Mouse (Mus musculus): ENCODE results near the gene Ankrd7. TPM values are rescaled to one million over a fixed set of nuclear protein-coding genes. Genes with fewer than 3 reads are reported as not detected.

Gene Ankrd7
- polyA plus RNA-seq, 1 experiment, result not detected

DNA sequence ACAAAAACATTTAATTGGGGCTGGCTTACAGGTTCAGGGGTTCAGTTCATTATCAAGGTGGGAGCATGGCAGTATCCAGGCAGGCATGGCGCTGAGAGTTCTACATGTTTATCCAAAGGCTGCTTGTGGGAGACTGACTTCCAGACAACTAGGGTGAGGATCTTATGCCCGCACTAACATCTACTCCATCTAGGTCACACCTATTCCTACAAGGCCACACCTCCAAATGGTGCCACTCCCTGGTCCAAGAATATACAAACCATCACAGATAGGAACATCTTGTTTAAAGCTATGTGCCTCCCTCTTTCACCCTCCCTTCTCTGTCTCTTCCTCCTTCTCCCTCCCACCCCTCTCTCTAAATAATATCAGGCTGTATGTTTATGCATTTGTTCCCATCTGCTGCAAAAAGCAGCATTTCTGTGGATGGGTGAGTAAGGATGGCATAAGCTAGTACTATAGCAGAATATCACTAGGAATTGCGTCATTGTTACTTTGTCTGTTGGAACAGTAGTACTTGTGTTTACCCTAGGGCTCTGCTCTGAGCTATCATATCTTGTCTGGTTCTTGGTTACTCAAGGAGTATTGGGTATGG, 9.5 kb upstream of the Ankrd7 start:
- Histone ChIP-seq H3K27ac (ENCODE audit: insufficient read depth, low read length) (no peak overlapping the region), H3K4me3 (ENCODE audit: insufficient read depth, low read length) (no peak overlapping the region), H3K4me1 (ENCODE audit: control insufficient read depth, insufficient read depth, low read length) (no peaks in the 10 kb centered on the region)
- TF ChIP-seq POLR2A (IDR thresholded peaks at IDR 0.05; ENCODE audit: low read depth, low read length) (no peak; the same call in 1 of the 2 replicates), CTCF (IDR thresholded peaks at IDR 0.05; ENCODE audit: borderline replicate concordance, insufficient read depth, low read length) (no peak)

DNA sequence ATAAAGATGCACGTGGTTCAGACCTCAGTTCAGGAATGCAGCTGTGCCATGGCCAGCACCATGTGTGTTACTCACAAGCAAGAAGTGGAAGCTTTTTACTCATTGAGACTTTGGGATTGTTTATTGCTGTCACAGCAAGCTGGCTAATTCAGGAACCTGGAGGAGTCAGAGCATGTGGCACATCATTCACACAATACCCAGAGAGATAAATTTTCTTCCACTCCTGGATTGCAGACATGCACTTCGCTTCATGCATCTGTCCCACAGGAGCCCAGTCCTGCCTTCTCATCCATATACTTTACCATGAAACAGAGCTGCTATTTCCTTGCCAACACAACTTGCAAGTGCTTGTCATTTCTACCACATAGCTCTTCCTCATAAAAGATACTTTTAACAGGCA, 22.9 kb downstream of the Ankrd7 start:
- no peak for TF ChIP-seq CTCF (IDR thresholded peaks at IDR 0.05; ENCODE audit: borderline replicate concordance, insufficient read depth, low read length)
- no peak for TF ChIP-seq POLR2A (IDR thresholded peaks at IDR 0.05; ENCODE audit: low read depth, low read length)
- H3K4me1 ChIP-seq (ENCODE audit: control insufficient read depth, insufficient read depth, low read length), result no peaks in the 10 kb centered on the region
- H3K27ac ChIP-seq (ENCODE audit: insufficient read depth, low read length), result no peak overlapping the region
- H3K4me3 ChIP-seq (ENCODE audit: insufficient read depth, low read length), result no peak overlapping the region

DNA sequence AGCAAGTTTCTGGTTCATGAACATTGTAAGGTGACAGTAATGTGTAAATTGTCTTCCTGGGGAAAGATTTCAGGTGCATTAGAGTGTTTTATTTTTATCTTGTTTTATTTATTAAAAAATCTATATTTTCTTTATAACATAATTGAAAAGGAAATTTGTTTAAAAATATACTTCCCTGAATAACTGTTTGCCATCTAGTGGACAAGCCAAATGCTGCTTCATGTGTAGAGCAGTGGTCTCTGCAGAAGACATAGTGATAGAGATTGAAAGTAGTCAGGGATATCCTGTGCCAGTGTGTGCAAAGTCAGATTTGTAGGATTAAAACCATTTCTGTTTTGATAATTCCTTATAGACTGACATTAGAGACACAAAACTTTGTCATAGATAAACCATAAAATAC, 28.0 kb downstream of the Ankrd7 start:
- Histone ChIP-seq H3K4me1 (ENCODE audit: control insufficient read depth, insufficient read depth, low read length) (no peaks in the 10 kb centered on the region), H3K4me3 (ENCODE audit: insufficient read depth, low read length) (no peak overlapping the region), H3K27ac (ENCODE audit: insufficient read depth, low read length) (no peak overlapping the region)
- TF ChIP-seq CTCF (IDR thresholded peaks at IDR 0.05; ENCODE audit: borderline replicate concordance, insufficient read depth, low read length) (no peak), POLR2A (IDR thresholded peaks at IDR 0.05; ENCODE audit: low read depth, low read length) (no peak)

DNA sequence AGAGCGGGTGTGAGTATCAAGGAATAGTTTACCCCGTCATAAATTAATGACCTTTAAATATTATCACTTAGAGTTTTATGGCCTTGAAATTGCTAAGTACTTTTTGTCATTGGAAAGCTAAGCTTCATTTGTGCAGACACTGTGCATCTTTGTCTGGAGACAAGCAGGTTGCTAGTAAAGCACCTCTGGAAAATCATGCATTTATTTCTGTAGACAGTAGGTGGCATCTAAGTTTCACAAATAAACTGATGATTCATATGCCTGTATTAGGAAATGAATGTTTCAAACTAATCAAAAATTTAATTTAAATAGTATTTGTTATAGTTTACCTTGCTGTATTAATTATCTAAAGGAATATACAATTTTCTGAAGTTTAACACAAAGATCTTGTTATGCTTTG, 41.1 kb downstream of the Ankrd7 start:
- H3K4me3 ChIP-seq (ENCODE audit: insufficient read depth, low read length), result no peak overlapping the region
- TF ChIP-seq POLR2A (IDR thresholded peaks at IDR 0.05; ENCODE audit: low read depth, low read length), result no peak

DNA sequence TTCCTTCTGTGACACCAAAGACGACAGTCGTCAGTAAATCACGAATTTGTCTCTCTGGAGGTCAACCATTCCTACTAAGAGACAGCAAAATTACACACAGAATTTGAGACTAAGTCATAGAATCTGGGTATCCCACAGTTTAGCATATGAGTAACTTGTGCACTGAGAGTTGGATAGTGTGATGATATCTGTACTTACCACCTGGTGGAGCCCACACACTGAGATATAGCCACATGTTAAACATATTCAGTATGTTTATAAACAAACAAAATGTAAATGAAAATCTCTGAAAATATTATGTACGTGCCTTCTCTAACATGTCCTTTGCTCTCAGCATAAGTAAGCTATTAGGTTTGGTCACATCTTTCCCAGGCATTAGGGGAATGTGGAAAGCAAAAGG, 47.1 kb downstream of the Ankrd7 start:
- TF ChIP-seq CTCF (IDR thresholded peaks at IDR 0.05; ENCODE audit: borderline replicate concordance, insufficient read depth, low read length), result no peak
- TF ChIP-seq POLR2A (IDR thresholded peaks at IDR 0.05; ENCODE audit: low read depth, low read length), result no peak
- Histone ChIP-seq H3K4me1 (ENCODE audit: control insufficient read depth, insufficient read depth, low read length) (no peaks in the 10 kb centered on the region), H3K4me3 (ENCODE audit: insufficient read depth, low read length) (no peak overlapping the region), H3K27ac (ENCODE audit: insufficient read depth, low read length) (no peak overlapping the region)

More for the DNA sequence above, 41.1 kb downstream of the Ankrd7 start:
- Histone ChIP-seq H3K27ac (ENCODE audit: insufficient read depth, low read length) (no peak overlapping the region), H3K4me1 (ENCODE audit: control insufficient read depth, insufficient read depth, low read length) (no peaks in the 10 kb centered on the region)

DNA sequence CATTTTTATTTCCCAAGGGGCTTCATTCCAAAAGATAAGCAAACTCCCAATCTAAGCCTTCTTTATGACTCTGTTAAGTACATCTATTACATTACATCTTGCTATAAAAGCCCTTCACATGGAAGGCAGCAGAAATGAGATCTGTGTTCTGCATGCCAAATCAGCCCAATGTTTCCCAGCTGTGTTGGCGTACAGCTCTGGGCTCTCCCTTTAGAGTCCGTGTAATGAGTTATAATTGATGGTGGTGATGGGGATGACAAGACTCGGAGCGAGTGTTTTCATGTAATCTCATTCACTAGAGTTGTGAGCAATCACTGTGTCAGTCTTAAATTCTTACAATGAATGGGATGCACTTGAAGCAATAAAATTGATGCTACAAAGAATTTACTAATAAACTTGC, 49.9 kb downstream of the Ankrd7 start:
- no peaks in the 10 kb centered on the region for H3K4me1 ChIP-seq (ENCODE audit: control insufficient read depth, insufficient read depth, low read length)
- H3K4me3 ChIP-seq (ENCODE audit: insufficient read depth, low read length), result no peak overlapping the region
- no peak overlapping the region for H3K27ac ChIP-seq (ENCODE audit: insufficient read depth, low read length)
- TF ChIP-seq CTCF (IDR thresholded peaks at IDR 0.05; ENCODE audit: borderline replicate concordance, insufficient read depth, low read length) (no peak), POLR2A (IDR thresholded peaks at IDR 0.05; ENCODE audit: low read depth, low read length) (no peak)

DNA sequence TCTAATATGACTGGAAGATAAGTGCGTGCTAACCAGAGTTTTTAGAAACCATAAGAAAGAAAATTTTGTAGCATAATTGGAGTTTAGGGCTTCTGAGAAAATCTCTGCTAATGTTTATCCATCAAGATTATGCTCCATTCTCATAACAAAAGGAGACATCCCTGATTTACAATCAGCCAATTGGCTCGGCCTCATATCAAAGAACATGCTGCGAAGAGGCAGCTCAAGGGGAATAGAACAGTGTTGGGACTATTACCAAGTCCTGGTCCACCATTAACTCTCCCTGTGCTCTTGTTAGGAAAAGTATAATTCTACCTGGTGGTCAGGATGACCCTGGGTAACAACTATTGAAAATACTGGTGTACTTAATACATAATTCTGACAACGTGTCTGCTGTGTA, 50.4 kb downstream of the Ankrd7 start:
- H3K4me1 ChIP-seq (ENCODE audit: control insufficient read depth, insufficient read depth, low read length), result no peaks in the 10 kb centered on the region
- no peak for TF ChIP-seq CTCF (IDR thresholded peaks at IDR 0.05; ENCODE audit: borderline replicate concordance, insufficient read depth, low read length)
- no peak overlapping the region for H3K27ac ChIP-seq (ENCODE audit: insufficient read depth, low read length)
- H3K4me3 ChIP-seq (ENCODE audit: insufficient read depth, low read length), result no peak overlapping the region

Other genes with a start within 250 kb of the Ankrd7 start
- gene Lsm8, start 17.7 kb upstream of the Ankrd7 start, polyA plus RNA-seq (2011; ENCODE audit: insufficient read length, low read depth, missing spikeins), result 42.3 and 45.0 TPM in 2 replicates